Mouse (Mus musculus) megakaryocyte progenitor cell, adult 5-6 weeks (primary cell): ENCODE data around the gene Gamt. TPM values are rescaled to one million over a fixed set of nuclear protein-coding genes. Genes with fewer than 3 reads are reported as not detected.
"Not testable (repeated sequence)": the region's sequence is repeated elsewhere in the genome, so short reads cannot be mapped to it uniquely, and the experiment has no call there.

Source experiments
- ATAC-seq: replicated peaks from 2 replicates; pipeline ENCODE4 v1.8.0; 2016; ENCODE audit warnings: mild to moderate bottlenecking, moderate TSS enrichment, inconsistent platforms; ENCODE audit not compliant: poor library complexity
- total RNA-seq, 2 experiments: library from RNA; stranded (forward) in 1 of 2; stranded (reverse) in 1 of 2; fragments of 157-497, 149-512 nt in 1 of 2; fragments of 200-1000 nt in 1 of 2; gene quantifications; 2 replicates each; pipeline versions ENCODE4 v1.2.3 to v1.2.4; 2015 to 2017

The Gamt gene
- total RNA-seq, 2 experiments from 2014 or later = 3.7 to 7.4 TPM

GRCm38 (mm10) chr10:80237020-80237419, 23.8 kb downstream of the Gamt start:
- ATAC-seq = no peak

- no peak for ATAC-seq
These were observed 24.5 kb downstream of the Gamt start for GRCm38 (mm10) chr10:80236145-80236825.

- ATAC-seq = no peak
These were observed 32.7 kb downstream of the Gamt start for GRCm38 (mm10) chr10:80227877-80228775.

GRCm38 (mm10) chr10:80227166-80227539, 33.7 kb downstream of the Gamt start:
- no peak for ATAC-seq

GRCm38 (mm10) chr10:80226416-80227165, 34.2 kb downstream of the Gamt start, which contains the start of gene Mum1:
Mum1 (plus strand) TSS chr10:80226434.
- ATAC-seq = peak; percentile 99

- no peak for ATAC-seq
These were observed 34.8 kb downstream of the Gamt start for GRCm38 (mm10) chr10:80226071-80226415.

- not testable (repeated sequence) for ATAC-seq
These were observed 37.7 kb downstream of the Gamt start for GRCm38 (mm10) chr10:80223137-80223536.

GRCm38 (mm10) chr10:80220676-80221075, 40.1 kb downstream of the Gamt start:
- no peak for ATAC-seq

- ATAC-seq = 0 out of 2 replicates have a peak, but pooled peaks have one; percentile 23
These were observed 45.6 kb downstream of the Gamt start for GRCm38 (mm10) chr10:80215048-80215772.

GRCm38 (mm10) chr10:80211547-80212103, 49.2 kb downstream of the Gamt start:
- ATAC-seq = not testable (repeated sequence)

GRCm38 (mm10) chr10:80208841-80209371, 51.9 kb downstream of the Gamt start:
- no peak for ATAC-seq

- ATAC-seq = no peak
These were observed 52.6 kb downstream of the Gamt start for GRCm38 (mm10) chr10:80208248-80208647.

Other genes starting within 250 kb of the Gamt start
- 64.1 and 69.0 TPM in 2 replicates for gene Arhgap45, start 244.4 kb downstream of the Gamt start, total RNA-seq (2015)
- gene Arhgap45, start 244.4 kb downstream of the Gamt start, total RNA-seq (2017) = 112 and 121 TPM in 2 replicates
- 93.3 and 99.5 TPM in 2 replicates for gene Polr2e, start 221.2 kb downstream of the Gamt start, total RNA-seq (2015)
- gene Polr2e, start 221.2 kb downstream of the Gamt start, total RNA-seq (2017) = 74.3 and 89.9 TPM in 2 replicates
- gene Gpx4, start 213.8 kb downstream of the Gamt start, total RNA-seq (2015) = 253 and 271 TPM in 2 replicates
- gene Gpx4, start 213.8 kb downstream of the Gamt start, total RNA-seq (2017) = 358 and 365 TPM in 2 replicates
- 16.9 and 19.5 TPM in 2 replicates for gene Sbno2, start 155.4 kb downstream of the Gamt start, total RNA-seq (2015)
- gene Sbno2, start 155.4 kb downstream of the Gamt start, total RNA-seq (2017) = 19.1 and 24.0 TPM in 2 replicates
- 71.7 and 81.1 TPM in 2 replicates for gene Stk11, start 145.2 kb downstream of the Gamt start, total RNA-seq (2015)
- gene Stk11, start 145.2 kb downstream of the Gamt start, total RNA-seq (2017) = 159 and 172 TPM in 2 replicates
- gene Atp5d, start 122.4 kb downstream of the Gamt start, total RNA-seq (2015) = 187 and 199 TPM in 2 replicates
- gene Atp5d, start 122.4 kb downstream of the Gamt start, total RNA-seq (2017) = 37.6 and 39.3 TPM in 2 replicates
- 3.8 and 4.8 TPM in 2 replicates for gene Cbarp, start 120.2 kb downstream of the Gamt start, total RNA-seq (2015)
- 2.0 and 2.2 TPM in 2 replicates for gene Cbarp, start 120.2 kb downstream of the Gamt start, total RNA-seq (2017)
- gene Midn, start 112.7 kb downstream of the Gamt start, total RNA-seq (2015) = 21.4 and 22.2 TPM in 2 replicates
- 12.7 and 17.9 TPM in 2 replicates for gene Midn, start 112.7 kb downstream of the Gamt start, total RNA-seq (2017)
- gene Cirbp, start 95.0 kb downstream of the Gamt start, total RNA-seq (2015) = 16.1 and 18.4 TPM in 2 replicates
- gene Cirbp, start 95.0 kb downstream of the Gamt start, total RNA-seq (2017) = 35.4 and 60.4 TPM in 2 replicates
- gene 1600002K03Rik, start 88.1 kb downstream of the Gamt start, total RNA-seq (2015) = 17.2 and 18.2 TPM in 2 replicates
- 13.4 and 13.5 TPM in 2 replicates for gene 1600002K03Rik, start 88.1 kb downstream of the Gamt start, total RNA-seq (2017)
- gene Efna2, start 81.5 kb downstream of the Gamt start, total RNA-seq (2015) = 0.54 TPM in 1 of 2 replicates, not detected in the other
- 0.37 TPM in 1 of 2 replicates, not detected in the other for gene Efna2, start 81.5 kb downstream of the Gamt start, total RNA-seq (2017)
- 27.6 and 30.9 TPM in 2 replicates for gene Mum1, start 34.6 kb downstream of the Gamt start, total RNA-seq (2015)
- 28.9 and 30.0 TPM in 2 replicates for gene Mum1, start 34.6 kb downstream of the Gamt start, total RNA-seq (2017)
- gene Ndufs7, start 11.9 kb downstream of the Gamt start, total RNA-seq (2015) = 138 and 162 TPM in 2 replicates
- 106 and 135 TPM in 2 replicates for gene Ndufs7, start 11.9 kb downstream of the Gamt start, total RNA-seq (2017)
- gene Dazap1, start 474 bp upstream of the Gamt start, total RNA-seq (2015) = 55.4 and 61.6 TPM in 2 replicates
- 231 and 302 TPM in 2 replicates for gene Dazap1, start 474 bp upstream of the Gamt start, total RNA-seq (2017)
- gene Rps15, start 31.4 kb upstream of the Gamt start, total RNA-seq (2015) = 2,196 and 2,314 TPM in 2 replicates
- 2,623 and 2,987 TPM in 2 replicates for gene Rps15, start 31.4 kb upstream of the Gamt start, total RNA-seq (2017)
- gene Apc2, start 35.0 kb upstream of the Gamt start, total RNA-seq (2015) = not detected in 2 replicates
- gene Apc2, start 35.0 kb upstream of the Gamt start, total RNA-seq (2017) = 0.03 TPM in 1 of 2 replicates, not detected in the other
- 22.9 and 24.2 TPM in 2 replicates for gene 2310011J03Rik, start 59.5 kb upstream of the Gamt start, total RNA-seq (2015)
- gene 2310011J03Rik, start 59.5 kb upstream of the Gamt start, total RNA-seq (2017) = 15.7 and 16.8 TPM in 2 replicates
- gene Pcsk4, start 68.5 kb upstream of the Gamt start, total RNA-seq (2015) = 5.3 and 7.0 TPM in 2 replicates
- 0.67 and 1.8 TPM in 2 replicates for gene Pcsk4, start 68.5 kb upstream of the Gamt start, total RNA-seq (2017)
- 2.7 and 3.8 TPM in 2 replicates for gene Reep6, start 68.9 kb upstream of the Gamt start, total RNA-seq (2015)
- gene Reep6, start 68.9 kb upstream of the Gamt start, total RNA-seq (2017) = 1.2 and 1.5 TPM in 2 replicates
- gene Adamtsl5, start 87.4 kb upstream of the Gamt start, total RNA-seq (2015) = 0.15 and 0.25 TPM in 2 replicates
- 0.20 and 0.46 TPM in 2 replicates for gene Adamtsl5, start 87.4 kb upstream of the Gamt start, total RNA-seq (2017)
- gene Plk5, start 95.4 kb upstream of the Gamt start, total RNA-seq (2015) = not detected in 2 replicates
- gene Plk5, start 95.4 kb upstream of the Gamt start, total RNA-seq (2017) = not detected in 2 replicates
- gene Mex3d, start 126.6 kb upstream of the Gamt start, total RNA-seq (2015) = 1.9 and 4.3 TPM in 2 replicates
- 2.7 and 7.9 TPM in 2 replicates for gene Mex3d, start 126.6 kb upstream of the Gamt start, total RNA-seq (2017)
- 91.1 and 96.6 TPM in 2 replicates for gene Mbd3, start 138.5 kb upstream of the Gamt start, total RNA-seq (2015)
- gene Mbd3, start 138.5 kb upstream of the Gamt start, total RNA-seq (2017) = 82.8 and 90.8 TPM in 2 replicates
- gene Uqcr11, start 145.8 kb upstream of the Gamt start, total RNA-seq (2015) = 202 and 210 TPM in 2 replicates
- gene Uqcr11, start 145.8 kb upstream of the Gamt start, total RNA-seq (2017) = 184 and 263 TPM in 2 replicates
- gene Tcf3, start 172.6 kb upstream of the Gamt start, total RNA-seq (2015) = 29.9 and 35.3 TPM in 2 replicates
- gene Tcf3, start 172.6 kb upstream of the Gamt start, total RNA-seq (2017) = 33.5 and 51.0 TPM in 2 replicates
- not detected in 2 replicates for gene Onecut3, start 233.8 kb upstream of the Gamt start, total RNA-seq (2015)
- not detected in 2 replicates for gene Onecut3, start 233.8 kb upstream of the Gamt start, total RNA-seq (2017)